Mouse (Mus musculus) neural tube, embryonic 15.5 days (tissue): ENCODE measurements at regions not wholly inside any gene's neighbourhood (a gene's known extent, or its start where the extent isn't known, plus 50 kb on each side); places are given as distances from the start of the nearest gene placed in this dataset.

Source experiments
- ATAC-seq: fragments of 200-750 bp; cut with Nextera tagmentation; 2 replicates; pipeline ENCODE4 v1.8.0; 2017; ENCODE audit warnings: mild to moderate bottlenecking, moderate TSS enrichment, moderate library complexity; ENCODE audit not compliant: low FRiP score
- H3K27ac ChIP-seq: fragments of 300-500 bp; sonication (generic); replicated peaks from 2 replicates; pipeline ENCODE4 v1.5.1; 2015; ENCODE audit warnings: mild to moderate bottlenecking, inconsistent platforms
- H3K27me3 ChIP-seq: fragments of 300-500 bp; sonication (generic); replicated peaks from 2 replicates; pipeline ENCODE4 v1.6.1; 2015; ENCODE audit warnings: inconsistent platforms
- H3K36me3 ChIP-seq: fragments of 300-500 bp; sonication (generic); 2 replicates; pipeline ENCODE4 v1.6.1; 2015; ENCODE audit warnings: inconsistent platforms
- H3K4me1 ChIP-seq: fragments of 300-500 bp; sonication (generic); 2 replicates; pipeline ENCODE4 v1.6.1; 2015; ENCODE audit warnings: inconsistent platforms
- H3K4me2 ChIP-seq: fragments of 300-500 bp; sonication (generic); 2 replicates; pipeline ENCODE4 v1.6.1; 2015; ENCODE audit warnings: inconsistent platforms, mild to moderate bottlenecking, moderate library complexity
- H3K4me3 ChIP-seq: fragments of 300-500 bp; sonication (generic); replicated peaks from 2 replicates; pipeline ENCODE4 v1.5.1; 2015; ENCODE audit warnings: mild to moderate bottlenecking, inconsistent platforms
- H3K9ac ChIP-seq: fragments of 300-500 bp; sonication (generic); replicated peaks from 2 replicates; pipeline ENCODE4 v1.6.1; 2015; ENCODE audit warnings: mild to moderate bottlenecking, inconsistent platforms
- H3K9me3 ChIP-seq: fragments of 300-500 bp; sonication (generic); replicated peaks from 2 replicates; pipeline ENCODE4 v1.6.1; 2016; ENCODE audit warnings: inconsistent platforms
- WGBS: fragments of 180-500 bp; shearing (Covaris S2); methylation state at CpG from one replicate; pipeline ENCODE4 v1.1.7; 2015; ENCODE audit warnings: mixed read lengths; 5-methylcytosine and 5-hydroxymethylcytosine counted together

- Histone ChIP-seq H3K4me1 (0 out of 2 replicates have a peak, but pooled peaks cover 4% of the 10 kb centered on the region), H3K36me3 (no peaks in the 10 kb centered on the region), H3K4me2 (no peak overlapping the region), H3K9me3 (no peaks in the 10 kb centered on the region), H3K27ac (no peak overlapping the region), H3K27me3 (no peaks in the 10 kb centered on the region), H3K4me3 (no peak overlapping the region), H3K9ac (no peak overlapping the region)
- no peak for ATAC-seq
- 23% methylated on average over 2 of the region's 2 CpGs for WGBS
Observed at GRCm38 (mm10) chr13:71649876-71650275, 313.6 kb downstream of the Irx1 start.

DNA sequence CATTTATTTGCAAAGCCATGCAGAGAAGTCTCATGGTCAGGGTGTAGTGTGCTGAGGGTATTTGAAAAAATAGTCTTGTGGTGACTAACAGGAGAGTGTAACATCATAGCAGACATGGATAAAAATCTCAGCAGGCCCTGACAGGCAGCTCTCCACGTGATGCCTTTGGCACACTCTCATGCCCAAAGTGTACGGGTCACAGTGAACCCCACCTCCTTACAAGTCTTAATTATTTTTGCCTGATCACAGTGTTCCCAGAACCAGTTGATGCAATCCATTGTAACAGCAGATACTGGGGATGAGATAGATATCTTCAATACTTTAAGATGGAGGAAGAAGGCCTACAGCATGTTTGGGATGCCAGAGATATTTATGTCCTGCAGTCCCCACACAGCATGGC is 314.5 kb downstream of the Irx1 start:
- Histone ChIP-seq H3K9me3 (no peaks in the 10 kb centered on the region), H3K9ac (no peak overlapping the region), H3K36me3 (no peaks in the 10 kb centered on the region), H3K4me3 (no peak overlapping the region), H3K4me1 (0 out of 2 replicates have a peak, but pooled peaks cover 4% of the 10 kb centered on the region), H3K4me2 (no peak overlapping the region), H3K27ac (no peak overlapping the region), H3K27me3 (no peaks in the 10 kb centered on the region)
- ATAC-seq = no peak
- 77% methylated on average over 2 of the region's 2 CpGs for WGBS

GRCm38 (mm10) chr13:71631447-71631846 is 332.1 kb downstream of the Irx1 start:
- H3K36me3 ChIP-seq = no peaks in the 10 kb centered on the region
- H3K4me2 ChIP-seq = no peak overlapping the region
- no peak overlapping the region for H3K9ac ChIP-seq
- ATAC-seq = no peak
- no peak overlapping the region for H3K4me3 ChIP-seq
- 68% methylated on average over 2 of the region's 2 CpGs for WGBS
- no peaks in the 10 kb centered on the region for H3K27me3 ChIP-seq
- H3K4me1 ChIP-seq = no peaks in the 10 kb centered on the region
- H3K27ac ChIP-seq = no peak overlapping the region
- no peaks in the 10 kb centered on the region for H3K9me3 ChIP-seq

GRCm38 (mm10) chr13:71617198-71617597 is 346.3 kb downstream of the Irx1 start:
- Histone ChIP-seq H3K4me3 (no peak overlapping the region), H3K9me3 (no peaks in the 10 kb centered on the region), H3K9ac (no peak overlapping the region), H3K36me3 (no peaks in the 10 kb centered on the region), H3K27me3 (no peaks in the 10 kb centered on the region; the same call in 1 of the 2 replicates), H3K27ac (no peak overlapping the region), H3K4me2 (no peak overlapping the region), H3K4me1 (no peaks in the 10 kb centered on the region)
- ATAC-seq = no peak
- WGBS = 51% methylated on average over 2 of the region's 2 CpGs

DNA sequence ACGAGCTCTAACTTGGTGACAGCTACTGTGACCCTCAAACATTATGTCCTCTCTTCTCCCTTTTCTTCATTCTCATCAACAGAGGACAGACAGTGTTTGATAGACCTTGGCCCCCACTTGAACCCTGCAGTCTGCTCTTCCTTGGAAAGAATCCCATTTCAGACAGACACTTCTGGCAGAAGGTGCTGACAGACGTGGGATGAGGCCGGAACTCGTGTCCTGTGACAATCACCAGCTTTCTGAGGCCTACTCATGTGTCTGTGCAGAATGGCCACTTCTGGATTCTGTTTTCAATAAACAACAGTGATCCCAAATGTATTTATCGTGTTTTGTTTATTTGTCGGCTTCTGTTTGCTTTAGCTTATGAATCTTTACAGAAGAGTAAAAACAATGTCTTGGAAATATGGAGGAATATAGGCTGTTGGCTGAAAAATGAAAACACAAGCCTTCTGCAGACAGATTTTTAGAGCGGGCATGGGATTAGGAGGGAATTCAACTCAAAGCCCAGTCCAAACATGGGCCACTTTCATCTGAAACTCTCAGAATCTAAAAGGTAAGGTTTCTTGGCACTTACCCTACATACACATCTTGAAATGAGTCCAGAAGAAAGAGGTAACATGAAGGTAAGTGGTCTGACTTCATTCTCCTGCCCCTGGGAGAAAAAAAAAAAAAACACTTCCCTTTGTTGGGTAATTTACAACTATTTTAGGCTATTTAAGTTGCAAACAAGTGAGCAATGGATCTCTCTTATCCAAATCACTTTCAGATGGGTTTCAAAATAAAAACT is 350.9 kb downstream of the Irx1 start:
- H3K4me2 ChIP-seq = no peak overlapping the region
- WGBS = 86% methylated on average over 7 of the region's 7 CpGs
- H3K36me3 ChIP-seq = no peaks in the 10 kb centered on the region
- H3K4me3 ChIP-seq = no peak overlapping the region
- H3K4me1 ChIP-seq = no peaks in the 10 kb centered on the region
- H3K27me3 ChIP-seq = no peaks in the 10 kb centered on the region; the same call in 1 of the 2 replicates
- no peak overlapping the region for H3K27ac ChIP-seq
- no peaks in the 10 kb centered on the region for H3K9me3 ChIP-seq
- no peak overlapping the region for H3K9ac ChIP-seq
- ATAC-seq = no peak

DNA sequence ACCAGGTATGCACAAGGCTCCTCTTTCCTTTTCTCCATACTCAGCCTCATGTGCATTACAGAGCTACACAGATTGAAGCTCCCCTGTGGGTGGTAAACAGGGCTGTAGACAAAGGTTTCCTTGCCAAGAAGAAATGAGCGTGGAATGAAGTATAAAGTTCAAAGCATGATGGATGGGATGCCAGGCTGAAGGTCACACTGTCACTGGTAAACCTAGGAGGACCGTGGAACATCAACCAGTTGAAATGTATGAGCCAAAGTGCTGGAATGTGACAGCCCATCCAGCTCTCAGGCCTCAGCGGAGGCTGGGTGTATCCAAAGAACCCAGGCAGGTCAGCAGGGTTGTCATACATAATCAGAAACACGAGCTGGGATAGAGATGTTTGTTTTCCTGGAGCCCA is 381.0 kb downstream of the Irx1 start:
- Histone ChIP-seq H3K4me1 (no peaks in the 10 kb centered on the region), H3K27me3 (no peaks in the 10 kb centered on the region), H3K9ac (no peak overlapping the region), H3K4me2 (no peak overlapping the region), H3K9me3 (no peaks in the 10 kb centered on the region), H3K36me3 (no peaks in the 10 kb centered on the region), H3K27ac (no peak overlapping the region), H3K4me3 (no peak overlapping the region)
- ATAC-seq = no peak
- WGBS = 40% methylated on average over 4 of the region's 4 CpGs

DNA sequence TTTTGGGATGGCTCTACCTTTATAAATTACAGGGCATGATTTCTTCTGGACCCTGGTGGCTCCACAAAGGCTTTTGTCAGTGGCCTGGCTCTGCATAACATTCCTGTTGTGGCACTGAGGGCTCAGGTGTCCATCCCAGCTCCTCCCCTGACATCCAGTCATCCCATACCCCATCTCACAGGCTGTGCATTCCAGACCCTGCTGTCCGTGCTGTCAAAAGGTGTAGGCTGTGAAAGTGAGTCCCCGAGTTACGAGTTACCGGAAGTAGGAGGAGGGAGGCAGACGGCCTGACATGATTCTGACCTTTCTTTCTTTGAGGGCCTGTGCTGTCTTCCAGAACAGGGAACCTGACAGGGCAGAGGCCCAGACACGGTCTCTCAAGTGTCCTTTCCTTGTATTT is 397.6 kb downstream of the Irx1 start:
- Histone ChIP-seq H3K9me3 (no peaks in the 10 kb centered on the region), H3K4me2 (no peak overlapping the region), H3K4me1 (no peaks in the 10 kb centered on the region), H3K27ac (no peak overlapping the region), H3K4me3 (no peak overlapping the region), H3K27me3 (no peaks in the 10 kb centered on the region), H3K9ac (no peak overlapping the region), H3K36me3 (no peaks in the 10 kb centered on the region)
- WGBS = 78% methylated on average over 6 of the region's 6 CpGs
- no peak for ATAC-seq

- Histone ChIP-seq H3K9me3 (no peaks in the 10 kb centered on the region), H3K27me3 (no peaks in the 10 kb centered on the region), H3K27ac (no peak overlapping the region), H3K9ac (no peak overlapping the region), H3K36me3 (no peaks in the 10 kb centered on the region), H3K4me3 (no peak overlapping the region), H3K4me1 (no peaks in the 10 kb centered on the region), H3K4me2 (no peak overlapping the region)
- WGBS = 75% methylated on average over 7 of the region's 7 CpGs
- ATAC-seq = no peak
Observed at GRCm38 (mm10) chr13:71565388-71565787, 398.1 kb downstream of the Irx1 start.

- Histone ChIP-seq H3K27ac (no peak overlapping the region), H3K36me3 (no peaks in the 10 kb centered on the region), H3K9me3 (no peaks in the 10 kb centered on the region), H3K27me3 (no peaks in the 10 kb centered on the region), H3K4me2 (no peak overlapping the region), H3K4me1 (peaks cover 5% of the 10 kb centered on the region; the same call in 1 of the 2 replicates), H3K4me3 (no peak overlapping the region), H3K9ac (no peak overlapping the region)
- WGBS = 31% methylated on average over 14 of the region's 14 CpGs
- no peak for ATAC-seq
Observed at GRCm38 (mm10) chr13:71558477-71559215, 404.9 kb downstream of the Irx1 start.

DNA sequence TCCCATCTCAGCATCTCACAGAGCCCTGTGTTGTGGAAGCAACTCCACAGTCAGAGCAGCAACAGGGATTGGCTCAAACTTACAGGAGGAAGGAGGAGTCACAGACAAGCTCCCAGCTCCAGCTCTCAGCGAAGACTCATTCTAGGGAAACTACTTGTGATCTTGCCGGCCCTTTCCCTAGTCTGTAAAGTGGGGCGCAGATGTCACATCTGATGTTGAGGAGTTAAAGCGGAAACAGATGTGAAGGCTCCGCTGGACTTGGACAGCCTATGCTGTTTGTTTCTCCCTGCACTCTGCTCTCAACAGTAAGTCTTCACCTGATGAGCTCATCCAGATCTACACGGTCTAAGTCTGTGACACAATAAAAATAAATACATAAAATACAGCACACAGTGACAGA is 408.1 kb downstream of the Irx1 start:
- Histone ChIP-seq H3K4me2 (no peak overlapping the region), H3K4me1 (peaks cover 5% of the 10 kb centered on the region; the same call in 1 of the 2 replicates), H3K36me3 (no peaks in the 10 kb centered on the region), H3K27me3 (no peaks in the 10 kb centered on the region), H3K9ac (no peak overlapping the region), H3K9me3 (no peaks in the 10 kb centered on the region), H3K4me3 (no peak overlapping the region), H3K27ac (no peak overlapping the region)
- no peak for ATAC-seq
- WGBS = 84% methylated on average over 6 of the region's 6 CpGs

- Histone ChIP-seq H3K4me3 (no peak overlapping the region), H3K36me3 (no peaks in the 10 kb centered on the region), H3K4me2 (no peak overlapping the region), H3K9ac (no peak overlapping the region), H3K27me3 (no peaks in the 10 kb centered on the region), H3K9me3 (no peaks in the 10 kb centered on the region), H3K4me1 (no peaks in the 10 kb centered on the region), H3K27ac (no peak overlapping the region)
- ATAC-seq = no peak
- WGBS = 50% methylated on average over 1 of the region's 1 CpGs
Observed at GRCm38 (mm10) chr13:71550109-71550508, 413.4 kb downstream of the Irx1 start.

DNA sequence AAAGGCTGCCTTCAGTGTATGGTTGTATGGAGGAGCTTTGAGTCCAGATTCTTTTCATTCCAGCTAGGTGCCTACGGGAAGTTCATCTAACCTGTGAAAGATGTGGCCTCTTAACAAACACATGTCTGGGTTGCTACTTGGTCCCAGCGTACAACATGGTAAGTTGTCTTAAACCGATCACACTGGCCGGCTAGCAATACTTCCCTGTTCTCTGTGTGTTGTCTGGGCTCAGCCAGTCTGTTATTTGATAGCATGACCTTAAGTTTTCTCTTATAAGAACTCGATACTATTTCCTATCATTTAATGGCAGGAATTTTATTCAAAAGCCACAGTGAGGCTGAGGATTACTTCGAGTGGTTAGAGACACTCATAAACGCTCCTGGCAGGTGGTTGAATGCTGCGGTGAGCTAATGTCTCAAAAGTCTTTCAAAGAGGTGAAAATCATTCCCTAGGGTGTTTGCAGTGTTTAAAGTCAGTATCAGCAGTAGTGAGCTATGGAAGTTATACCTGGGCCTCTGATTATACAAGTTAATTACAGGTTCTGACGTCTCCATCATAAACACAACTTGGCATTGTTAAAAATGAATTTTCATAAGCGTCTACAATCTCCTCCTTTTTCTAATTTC is 414.2 kb downstream of the Irx1 start:
- H3K27ac ChIP-seq = no peak overlapping the region
- no peaks in the 10 kb centered on the region for H3K4me1 ChIP-seq
- 85% methylated on average over 10 of the region's 10 CpGs for WGBS
- H3K4me2 ChIP-seq = no peak overlapping the region
- H3K36me3 ChIP-seq = no peaks in the 10 kb centered on the region
- H3K27me3 ChIP-seq = no peaks in the 10 kb centered on the region
- no peak for ATAC-seq
- no peaks in the 10 kb centered on the region for H3K9me3 ChIP-seq
- H3K9ac ChIP-seq = no peak overlapping the region
- H3K4me3 ChIP-seq = no peak overlapping the region
